Mouse (Mus musculus): ENCODE measurements around the gene Plekha1.

GRCm38 (mm10) chr7:130892973-130893372, 27.4 kb downstream of the Plekha1 start:
- no peak for TF ChIP-seq CTCF (IDR thresholded peaks at IDR 0.05; ENCODE audit: extremely low read depth, insufficient read depth, low read length)
- no peak for TF ChIP-seq POLR2A (IDR thresholded peaks at IDR 0.05; ENCODE audit: extremely low read depth, insufficient read depth, low read length)
